Mouse (Mus musculus) heart, adult 8-10 months (tissue): Measurements from ENCODE around the gene Bpifa1. TPM values are rescaled to one million over a fixed set of nuclear protein-coding genes. Genes with fewer than 3 reads are reported as not detected.
"Not testable (repeated sequence)": the region's sequence is repeated elsewhere in the genome, so short reads cannot be mapped to it uniquely, and the experiment has no call there.

Source experiments
- DNase-seq: peaks from one replicate; pipeline ENCODE4 v3.0.0; 2022; ENCODE audit warnings: low spot score
- total RNA-seq, 4 experiments: library from RNA; stranded (reverse); gene quantifications; 2 replicates each; pipeline ENCODE4 v1.2.4; 2022

Bpifa1 gene
- 10 to 100 TPM in 1 of 4 experiments, not detected in 3; 56.2 TPM for total RNA-seq

DNA sequence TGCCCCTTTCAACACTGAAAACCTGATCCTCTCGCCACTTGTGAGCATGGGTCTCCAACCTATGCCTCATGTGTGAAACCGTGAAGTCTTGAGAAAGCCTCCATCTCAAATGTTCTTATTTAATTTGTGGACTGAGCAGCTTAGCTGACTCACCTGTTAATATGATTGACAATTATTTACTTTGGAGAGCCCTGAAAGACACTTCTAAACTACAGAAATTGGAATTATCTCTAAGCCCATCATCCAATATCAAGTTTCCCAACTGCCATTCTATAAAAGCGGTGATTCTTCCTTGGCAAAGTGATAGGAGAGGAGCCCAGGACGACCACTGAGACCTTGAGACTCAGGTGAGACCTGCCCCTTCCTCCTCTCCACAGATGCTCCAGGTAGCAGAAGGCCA is at the start of gene Bpifa1:
Gene Bpifa1 (plus strand): TSS at position 301 of the 400 bp plus-strand sequence.
- DNase-seq, result no peak

DNA sequence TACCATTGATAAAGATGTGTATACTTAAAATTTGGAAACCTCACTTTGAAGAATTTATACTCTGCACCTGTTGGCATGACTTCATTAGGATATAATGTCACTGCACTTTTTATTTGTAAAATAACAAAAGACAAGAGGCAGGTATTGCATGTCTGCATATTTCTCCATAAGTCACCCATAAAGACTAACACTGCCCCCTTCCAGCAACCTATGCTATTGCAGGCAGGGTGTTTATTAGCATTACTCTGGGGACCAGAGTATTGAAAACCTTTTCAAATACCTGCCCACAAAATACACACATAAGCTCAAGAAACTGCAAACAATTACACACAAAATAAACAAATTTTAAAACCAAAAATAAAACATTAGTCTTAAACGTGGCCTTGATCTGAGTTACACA is 44.9 kb upstream of the Bpifa1 start:
- no peak for DNase-seq

DNA sequence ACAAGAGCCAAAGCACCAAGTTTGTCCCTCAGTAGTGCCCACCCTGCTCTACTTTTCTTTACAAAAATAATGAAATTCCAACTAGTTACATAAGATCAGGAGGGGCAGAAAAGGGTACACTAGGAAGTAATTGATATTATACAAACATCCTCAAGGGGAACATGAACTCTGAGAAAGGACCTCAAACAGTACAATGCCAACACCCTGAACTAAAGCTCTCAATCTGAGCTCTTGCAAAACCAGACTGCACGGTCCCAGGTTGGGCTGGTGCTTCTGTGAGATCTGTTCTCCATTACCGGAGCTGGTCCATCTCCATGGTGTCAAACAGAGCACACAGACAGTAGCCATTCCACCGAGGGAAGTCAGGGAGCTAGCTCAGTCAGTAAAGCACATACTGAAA is 25.3 kb upstream of the Bpifa1 start:
- no peak for DNase-seq

DNA sequence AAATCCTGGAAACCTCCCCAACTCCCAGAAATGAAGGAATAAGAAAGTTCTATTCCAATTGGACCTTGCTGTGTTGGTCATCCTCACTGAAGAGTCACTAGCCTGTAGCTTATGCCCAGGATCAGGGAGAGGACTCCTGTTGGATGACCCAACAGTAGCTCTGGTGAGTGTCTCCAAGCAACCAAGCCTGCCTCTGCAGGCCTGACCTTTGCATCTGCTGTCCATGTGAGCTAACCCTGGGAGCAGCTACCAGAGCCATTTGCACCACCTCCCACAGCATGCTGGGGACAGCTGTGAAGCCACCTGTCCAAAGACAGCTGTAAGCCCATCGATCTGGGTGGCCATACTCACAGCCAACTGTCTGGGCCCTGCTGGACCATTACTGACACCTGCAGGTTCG is 12.6 kb upstream of the Bpifa1 start, which contains the start of gene Bpifa3:
Gene Bpifa3 (plus strand): TSS at position 217 of the 400 bp plus-strand sequence.
- DNase-seq, result no peak

DNA sequence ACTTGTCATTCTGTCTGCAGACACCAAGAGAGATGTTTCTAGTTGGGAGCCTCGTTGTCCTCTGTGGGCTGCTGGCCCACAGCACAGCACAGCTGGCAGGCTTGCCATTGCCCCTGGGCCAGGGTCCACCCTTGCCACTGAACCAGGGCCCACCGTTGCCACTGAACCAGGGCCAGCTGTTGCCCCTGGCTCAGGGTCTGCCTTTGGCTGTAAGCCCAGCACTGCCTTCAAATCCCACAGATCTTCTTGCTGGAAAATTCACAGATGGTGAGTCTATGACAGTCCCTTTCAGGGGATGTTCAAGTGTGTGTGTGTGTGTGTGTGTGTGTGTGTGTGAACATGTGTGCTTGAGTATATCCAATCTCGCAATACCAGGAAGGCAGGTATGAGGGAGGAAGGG is 1.1 kb downstream of the Bpifa1 start:
- DNase-seq, result no peak

DNA sequence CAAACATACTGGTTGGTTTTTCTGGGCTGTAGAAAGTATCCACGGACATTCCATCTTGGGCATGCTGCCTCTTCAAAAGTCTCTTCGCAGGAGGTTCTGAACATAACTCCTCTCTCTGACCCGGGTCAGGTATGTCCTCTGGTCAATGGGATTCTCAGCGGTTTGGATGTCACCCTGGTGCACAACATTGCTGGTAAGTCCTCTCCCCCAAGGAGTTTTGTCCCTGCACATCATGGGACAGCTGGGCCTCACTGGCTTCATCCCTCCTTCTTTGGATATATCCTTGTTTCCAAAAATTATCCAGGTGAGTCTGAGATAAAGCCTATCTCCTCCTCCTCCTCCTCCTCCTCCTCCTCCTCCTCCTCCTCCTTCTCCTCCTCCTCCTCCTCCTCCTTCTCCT is 4.8 kb downstream of the Bpifa1 start:
- no peak for DNase-seq

DNA sequence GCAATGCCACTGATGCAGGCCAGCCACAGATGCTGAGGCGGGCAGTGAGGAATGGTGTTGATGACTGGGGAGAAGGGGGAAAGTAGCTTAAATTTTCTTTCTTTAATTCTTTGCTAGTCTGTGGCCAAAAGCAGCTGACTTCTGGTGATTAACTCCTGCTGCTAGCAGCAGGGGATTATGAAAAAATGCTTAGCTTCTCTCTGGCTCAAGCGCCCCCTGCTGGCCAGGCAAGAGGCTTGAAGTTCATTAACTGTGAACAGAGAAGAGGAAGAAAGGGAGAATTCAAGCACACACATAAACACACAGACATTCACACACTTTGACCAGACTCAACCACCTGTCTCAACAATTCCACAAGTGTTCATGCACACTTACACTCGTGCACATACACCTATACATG is 15.8 kb downstream of the Bpifa1 start:
- no peak for DNase-seq

DNA sequence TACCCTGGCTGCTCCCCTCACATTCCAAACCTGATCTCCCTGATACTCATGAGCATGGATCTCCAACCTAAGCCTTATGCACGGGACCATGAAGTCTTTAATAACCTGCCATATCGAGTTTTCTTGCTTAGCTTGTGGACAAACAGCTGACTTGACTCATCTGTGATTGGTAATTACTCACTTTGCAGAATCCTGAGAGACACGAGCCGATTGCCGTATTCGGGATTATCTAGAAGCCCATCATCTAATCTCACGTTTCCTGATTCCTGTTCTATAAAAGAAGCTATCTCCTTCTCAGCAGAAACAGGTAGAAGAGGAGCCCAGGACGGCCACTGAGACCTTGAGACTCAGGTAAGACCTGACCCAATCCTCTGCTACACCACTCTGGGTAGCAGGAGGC is 19.6 kb downstream of the Bpifa1 start, which contains the start of gene Bpifa5:
Gene Bpifa5 (plus strand): TSS at position 301 of the 400 bp plus-strand sequence.
- DNase-seq, result no peak

DNA sequence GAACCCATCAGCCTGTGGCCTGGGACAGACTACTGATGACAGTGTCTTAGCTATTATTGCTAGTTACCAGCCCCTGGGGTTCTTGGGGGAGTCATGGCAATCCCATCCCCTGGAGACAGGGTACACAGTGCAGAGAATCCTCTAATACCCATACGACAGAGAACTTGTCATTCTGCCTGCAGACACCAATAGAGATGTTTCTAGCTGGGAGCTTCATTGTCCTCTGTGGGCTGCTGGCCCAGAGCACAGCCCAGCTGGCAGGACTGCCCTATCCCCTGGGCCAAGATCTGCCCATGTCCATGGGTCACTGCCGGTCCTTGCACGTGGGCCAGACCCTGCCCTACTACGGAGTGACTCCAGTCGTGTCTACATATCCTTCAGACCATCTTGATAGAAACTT is 20.6 kb downstream of the Bpifa1 start:
- no peak for DNase-seq

DNA sequence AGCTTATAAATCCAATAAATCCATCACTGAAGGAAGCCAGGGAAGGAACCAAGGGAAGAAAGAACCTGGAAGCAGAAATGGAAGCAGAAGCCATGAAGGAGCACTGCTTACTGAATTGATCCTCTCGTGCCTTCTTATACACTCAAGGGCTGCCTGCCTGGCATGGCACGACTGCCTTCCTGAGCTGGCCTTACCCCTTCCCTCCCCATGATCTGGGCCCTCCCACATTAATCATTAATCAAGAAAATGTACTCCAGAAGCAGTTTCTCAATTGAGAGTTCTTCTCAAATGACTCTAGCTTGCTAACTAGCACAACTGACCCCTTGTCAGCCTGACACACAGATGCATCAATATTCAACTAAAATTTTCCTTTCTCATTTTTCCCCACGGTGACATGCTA is 26.5 kb downstream of the Bpifa1 start:
- DNase-seq, result no peak

DNA sequence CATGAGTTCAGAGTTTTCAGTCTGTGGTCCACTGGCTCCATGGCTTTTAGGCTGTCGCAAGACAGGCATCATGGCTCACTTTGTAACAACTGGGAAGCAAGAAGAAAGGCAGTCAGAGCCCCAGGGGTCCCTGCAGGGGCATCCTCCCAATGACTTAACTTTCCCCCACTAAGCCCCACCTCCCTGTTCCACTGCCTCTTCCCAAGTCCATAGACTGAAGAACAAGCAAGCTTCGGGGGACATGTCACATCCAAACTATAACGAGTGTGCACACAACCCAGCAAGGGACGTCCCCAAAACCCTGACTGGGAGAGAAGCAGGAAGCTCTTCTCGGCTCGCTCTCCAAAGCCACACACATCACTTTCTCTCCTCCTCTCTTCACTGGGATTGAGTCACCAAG is 28.9 kb downstream of the Bpifa1 start:
- no peak for DNase-seq

DNA sequence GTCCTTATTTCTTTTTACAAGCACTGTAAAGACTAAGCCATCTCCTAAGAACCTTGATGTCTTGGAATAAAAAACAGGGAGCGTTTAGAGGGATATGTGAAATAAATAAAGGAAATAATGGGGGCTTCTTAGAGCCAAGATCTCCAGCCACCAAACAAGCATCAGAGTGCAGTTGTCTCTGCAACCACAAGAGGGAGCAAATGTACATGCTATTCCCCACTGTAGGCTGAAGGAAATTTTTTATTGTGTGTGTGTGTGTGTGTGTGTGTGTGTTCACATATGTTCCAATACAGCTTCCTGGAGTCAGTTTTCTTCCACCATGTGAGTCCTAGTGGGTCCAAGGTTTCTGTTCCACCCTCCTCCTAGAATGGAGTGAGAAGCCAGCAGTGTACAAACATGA is 30.6 kb downstream of the Bpifa1 start:
- no peak for DNase-seq

DNA sequence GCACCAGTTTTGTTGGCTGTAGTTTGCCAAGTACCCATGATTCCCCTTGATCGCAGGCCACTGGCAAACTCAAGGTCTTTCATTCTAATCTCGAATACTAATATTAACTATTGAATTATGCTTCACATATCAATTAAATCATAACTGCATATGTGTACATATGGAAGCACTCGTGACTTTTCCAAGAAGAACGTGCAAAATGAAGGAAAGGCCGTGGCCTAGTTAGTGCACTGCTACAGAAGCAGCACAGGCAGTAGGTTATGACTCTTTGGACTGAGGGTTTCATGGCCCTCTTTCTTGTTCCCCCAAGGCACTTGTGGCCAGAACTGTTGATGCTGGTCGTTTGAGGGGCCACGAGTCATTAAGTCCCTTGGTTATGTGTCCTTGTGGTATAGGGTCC is 39.2 kb downstream of the Bpifa1 start:
- not testable (repeated sequence) for DNase-seq

DNA sequence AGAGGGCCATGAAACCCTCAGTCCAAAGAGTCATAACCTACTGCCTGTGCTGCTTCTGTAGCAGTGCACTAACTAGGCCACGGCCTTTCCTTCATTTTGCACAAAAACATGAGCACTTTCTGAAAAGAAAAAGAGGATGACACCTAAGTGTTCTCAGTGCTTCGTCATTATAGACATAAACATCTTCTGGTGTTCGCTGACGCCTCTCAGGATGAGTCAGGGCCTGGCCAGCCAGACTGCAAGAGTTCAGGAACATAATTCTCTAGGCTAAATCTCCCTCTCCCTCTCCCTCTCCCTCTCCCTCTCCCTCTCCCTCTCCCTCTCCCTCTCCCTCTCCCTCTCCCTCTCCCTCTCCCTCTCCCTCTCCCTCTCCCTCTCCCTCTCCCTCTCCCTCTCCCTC is 40.4 kb downstream of the Bpifa1 start:
- DNase-seq, result not testable (repeated sequence)

DNA sequence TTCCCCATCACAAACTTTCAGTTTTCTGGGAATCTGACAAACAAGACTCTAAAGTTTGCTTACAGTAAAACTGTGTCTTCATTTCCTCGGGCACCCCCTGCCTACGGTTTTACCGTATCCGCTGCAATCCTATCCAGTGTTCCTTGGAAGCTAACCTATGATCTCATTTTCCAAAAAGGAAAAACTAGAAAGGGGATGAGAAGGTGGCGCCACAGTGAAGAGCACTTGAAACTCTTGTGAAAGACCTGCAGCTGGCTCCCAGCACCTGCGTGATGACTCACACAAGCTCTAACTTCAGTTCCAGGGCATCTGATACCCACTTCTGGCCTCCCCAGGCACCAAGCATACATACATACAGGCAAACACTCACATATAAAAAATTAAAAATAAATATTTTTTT is 42.6 kb downstream of the Bpifa1 start:
- DNase-seq, result no peak

DNA sequence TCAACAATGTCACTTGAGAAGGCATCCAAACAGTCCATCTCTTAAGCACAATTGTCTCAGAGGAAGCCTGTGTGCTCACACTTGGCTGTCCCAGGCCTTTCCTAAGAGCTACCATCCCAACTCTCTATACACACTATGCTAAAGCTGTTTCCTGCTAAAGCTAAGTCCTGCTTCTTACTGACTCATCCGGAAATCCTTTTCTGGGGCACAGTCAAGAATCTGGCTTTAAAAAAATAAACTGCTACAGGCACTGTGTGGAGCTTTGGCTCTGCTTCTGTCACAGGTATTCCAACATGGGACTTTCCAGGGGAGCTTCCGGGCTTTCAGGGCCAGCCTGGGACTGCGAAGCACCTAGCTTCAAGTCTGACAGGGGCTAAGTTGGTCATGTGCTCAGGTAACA is 43.1 kb downstream of the Bpifa1 start:
- no peak for DNase-seq

DNA sequence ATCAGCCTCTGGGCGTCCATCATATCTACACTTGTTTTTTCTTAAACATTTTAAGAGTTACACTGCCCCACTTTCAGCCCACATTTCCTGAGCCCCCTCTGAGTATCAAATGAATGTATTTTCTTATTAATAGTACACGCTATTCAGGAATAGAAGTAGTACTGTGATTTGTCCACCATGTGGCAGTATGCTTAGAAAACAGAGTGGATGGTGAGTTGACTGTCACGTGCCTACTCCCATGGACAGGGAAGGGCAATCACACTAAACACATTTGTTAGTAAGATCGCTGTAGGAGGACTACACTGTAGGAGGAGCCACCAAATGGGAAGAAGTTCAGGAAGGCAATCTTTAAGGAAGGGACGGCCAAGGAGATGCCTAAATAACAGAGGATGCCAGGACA is 44.8 kb downstream of the Bpifa1 start:
- DNase-seq, result no peak

DNA sequence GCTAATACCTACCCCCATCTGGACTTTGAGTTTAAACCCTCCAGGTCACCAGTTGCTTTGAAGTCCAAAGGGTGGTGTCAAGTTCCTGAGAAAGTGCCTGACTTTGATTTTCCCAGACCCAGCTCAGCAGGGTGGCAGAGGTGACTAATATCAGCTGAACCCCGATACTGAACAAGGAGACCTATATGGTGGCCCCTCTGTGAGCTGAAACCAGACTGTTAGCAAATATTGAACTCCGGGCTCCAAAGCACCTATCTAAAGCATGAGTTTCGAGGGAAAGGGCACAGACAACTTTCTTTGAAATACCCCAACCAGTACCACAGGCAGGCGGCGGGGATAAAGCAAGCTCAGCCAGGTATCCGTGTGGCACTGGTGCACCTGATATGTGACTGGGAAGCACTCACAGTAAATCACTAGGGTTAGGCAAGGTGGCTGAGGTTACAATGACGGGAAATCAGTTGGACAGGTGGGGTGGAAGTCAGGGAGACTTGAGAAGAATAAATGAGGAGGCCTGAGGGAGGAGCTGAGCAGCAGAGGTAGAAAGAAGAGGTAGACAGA is 47.3 kb downstream of the Bpifa1 start:
- DNase-seq, result no peak

DNA sequence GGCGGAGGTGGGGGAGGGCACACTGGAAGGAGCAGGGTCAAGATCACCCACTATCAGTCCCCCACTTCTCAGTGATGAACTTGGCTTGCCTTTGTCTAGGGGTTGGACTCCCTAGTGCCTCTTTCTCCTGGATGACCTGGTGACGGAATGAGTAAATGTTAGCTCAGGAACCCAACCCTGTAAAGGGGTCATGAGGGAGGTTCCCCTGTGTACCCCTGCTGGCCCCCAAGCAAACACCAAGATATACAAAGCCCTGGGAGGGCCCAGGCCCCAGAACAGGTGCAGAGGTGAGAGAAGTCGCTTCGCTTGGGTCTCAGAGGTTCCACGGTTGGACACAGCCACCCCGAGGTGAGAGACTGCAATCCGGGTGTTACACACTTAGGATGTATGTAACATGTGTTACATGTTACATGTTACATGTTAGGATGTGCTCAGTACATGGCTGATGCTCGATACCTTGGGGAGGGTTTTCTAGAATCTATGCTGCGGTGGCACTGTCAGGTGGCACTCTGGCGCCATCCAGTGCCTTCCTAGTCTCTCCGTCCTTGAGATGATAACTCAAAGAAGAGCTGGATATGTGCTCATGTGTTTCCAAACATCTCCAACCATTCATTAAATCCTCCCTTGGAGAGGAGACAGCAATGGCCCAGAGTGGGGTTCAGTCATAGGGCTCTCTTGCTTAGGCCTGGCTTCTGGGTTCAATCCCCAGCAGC is 48.0 kb downstream of the Bpifa1 start, which contains the start of gene Bpifb1:
Gene Bpifb1 (plus strand): TSS at position 273 of the 713 bp plus-strand sequence.
- no peak for DNase-seq

DNA sequence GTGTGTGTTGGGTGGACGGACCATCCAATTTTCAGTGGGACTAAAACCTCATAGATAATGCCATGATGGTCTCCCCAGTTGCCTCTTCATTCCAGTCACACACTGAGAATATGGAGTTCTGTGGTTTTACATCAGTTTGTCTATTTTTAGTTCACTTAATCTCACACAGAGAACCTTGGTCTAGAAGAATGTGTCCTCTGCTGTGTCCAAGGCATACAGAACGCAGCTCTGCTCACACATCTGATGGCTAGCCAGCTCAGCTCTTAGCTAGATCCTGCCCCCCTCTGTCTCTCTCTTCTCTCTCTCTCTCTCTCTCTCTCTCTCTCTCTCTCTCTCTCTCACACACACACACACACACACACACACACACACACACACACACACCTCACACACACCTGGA is 49.5 kb downstream of the Bpifa1 start:
- no peak for DNase-seq

DNA sequence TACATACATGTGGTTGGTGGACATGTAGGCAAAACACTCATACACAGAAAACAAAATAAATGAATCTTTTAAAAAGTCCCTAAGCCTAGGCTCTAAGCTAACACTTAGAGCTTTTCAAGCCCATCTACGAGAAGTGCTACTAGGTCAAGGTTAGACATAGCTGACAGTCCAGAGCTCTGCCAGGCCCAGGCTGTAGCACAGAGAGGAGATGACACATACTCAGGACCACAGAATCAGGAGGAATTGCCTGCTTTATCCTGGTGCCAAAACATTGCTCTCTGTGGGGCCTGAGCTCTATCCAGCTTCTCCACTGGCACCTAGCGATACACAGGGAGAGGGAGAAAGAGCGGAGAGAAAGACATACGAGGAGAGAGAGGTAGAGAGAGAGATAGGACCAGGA is 50.4 kb downstream of the Bpifa1 start:
- DNase-seq, result no peak

DNA sequence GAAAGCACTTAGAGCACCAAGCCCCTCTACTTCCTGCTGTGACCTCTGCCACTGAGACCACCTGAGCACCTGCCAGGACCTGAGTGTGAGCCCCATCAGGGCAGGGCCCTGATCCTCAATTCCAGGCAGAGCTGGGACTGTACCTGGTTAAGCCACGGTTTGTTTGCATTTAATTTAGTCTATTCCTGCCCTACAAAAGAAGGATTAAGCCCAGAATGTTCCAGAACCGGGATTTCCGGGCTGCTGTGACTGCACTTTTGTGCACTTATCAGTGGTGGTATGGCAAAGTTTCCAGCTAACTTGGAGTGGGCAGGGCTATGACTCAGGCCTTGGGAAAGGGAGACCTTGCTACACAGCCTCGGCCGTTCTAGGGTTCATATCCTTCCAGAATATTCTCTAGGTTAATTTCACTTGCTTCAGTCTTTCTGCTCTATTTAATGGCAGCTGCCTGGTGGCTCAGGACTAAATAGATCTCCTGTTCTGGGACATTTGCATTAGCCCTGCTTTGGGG is 51.4 kb downstream of the Bpifa1 start:
- no peak for DNase-seq

DNA sequence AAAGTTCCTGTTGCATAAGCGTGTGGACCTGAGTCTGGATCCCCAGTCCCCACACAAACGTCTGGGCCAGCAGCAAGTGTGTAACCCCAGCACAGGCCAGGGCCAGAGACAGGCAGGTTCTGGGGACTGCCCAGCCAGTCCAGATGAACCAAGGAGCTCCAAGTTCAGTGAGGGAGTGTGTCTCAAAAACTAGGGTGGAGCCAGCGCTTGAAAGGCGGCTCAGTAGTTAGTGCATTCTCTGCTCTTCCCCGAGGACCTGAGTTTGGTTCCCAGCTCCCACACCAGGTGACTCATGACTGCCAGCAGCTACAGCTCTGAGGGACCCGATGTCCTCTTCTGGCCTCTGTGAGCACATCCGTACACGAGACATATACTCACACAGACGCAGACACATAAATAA is 54.4 kb downstream of the Bpifa1 start:
- DNase-seq, result no peak
